In the genomic region with DNA sequence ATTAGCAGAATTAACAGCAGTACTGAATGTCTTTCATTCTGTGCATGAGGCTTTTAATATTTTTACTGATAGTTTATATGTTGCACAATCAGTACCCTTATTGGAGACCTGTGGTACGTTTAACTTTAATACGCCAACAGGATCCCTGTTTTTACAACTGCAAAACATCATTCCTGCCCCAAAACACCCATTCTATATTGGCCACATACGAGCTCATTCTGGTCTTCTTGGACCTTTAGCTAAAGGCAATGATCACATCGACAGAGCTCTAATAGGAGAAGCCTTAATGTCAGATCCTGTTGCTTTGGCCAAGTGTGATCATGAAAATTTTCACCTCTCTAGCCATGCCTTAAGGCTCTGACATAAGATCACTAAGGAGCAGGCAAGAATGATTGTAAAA, we compare ENCODE assay signal across 19 mouse cellular contexts. TPM values are rescaled to one million over a fixed set of nuclear protein-coding genes. Genes with fewer than 3 reads are reported as not detected.
"Had no signal": no experiment of that assay in that cellular context is flagged by ENCODE, and none has a peak within 500 bp of the region (broad histone marks: within the 10 kb centered on the region; RNA-seq: fewer than 3 reads in every experiment).

No protein-coding gene starts in this region.

RNA-seq across cellular contexts. Expression of a gene that starts 21.9 kb away (rescaled TPM):
- polyA plus RNA-seq: erythroblast, embryonic 14.5 days had no signal

RNA-seq across cellular contexts. Expression of a gene that starts 37.1 kb away (rescaled TPM):
- polyA plus RNA-seq: cortical plate, adult 2 months; embryonic facial prominence, embryonic 10.5 days; embryonic facial prominence, embryonic 11.5 days; embryonic facial prominence, embryonic 12.5 days; embryonic facial prominence, embryonic 13.5 days; embryonic facial prominence, embryonic 14.5 days; embryonic facial prominence, embryonic 15.5 days; erythroblast, embryonic 14.5 days; forebrain, embryonic 10.5 days; forebrain, embryonic 11.5 days; forebrain, embryonic 12.5 days; forebrain, embryonic 13.5 days; forebrain, embryonic 14.5 days; forebrain, embryonic 15.5 days; forebrain, embryonic 16.5 days; forebrain, postnatal 0 days; frontal cortex, adult 2 months; gonadal fat pad, adult 2 months; heart, adult 2 months had no signal
